Mouse (Mus musculus) embryo, embryonic 9.5 days (tissue): ENCODE results near the gene Glt8d1.

ENCODE experiments used
- DNase-seq: peaks from one replicate; pipeline ENCODE4 v3.0.0-alpha.2; 2017; ENCODE audit errors: extremely low spot score

Glt8d1 gene

DNA sequence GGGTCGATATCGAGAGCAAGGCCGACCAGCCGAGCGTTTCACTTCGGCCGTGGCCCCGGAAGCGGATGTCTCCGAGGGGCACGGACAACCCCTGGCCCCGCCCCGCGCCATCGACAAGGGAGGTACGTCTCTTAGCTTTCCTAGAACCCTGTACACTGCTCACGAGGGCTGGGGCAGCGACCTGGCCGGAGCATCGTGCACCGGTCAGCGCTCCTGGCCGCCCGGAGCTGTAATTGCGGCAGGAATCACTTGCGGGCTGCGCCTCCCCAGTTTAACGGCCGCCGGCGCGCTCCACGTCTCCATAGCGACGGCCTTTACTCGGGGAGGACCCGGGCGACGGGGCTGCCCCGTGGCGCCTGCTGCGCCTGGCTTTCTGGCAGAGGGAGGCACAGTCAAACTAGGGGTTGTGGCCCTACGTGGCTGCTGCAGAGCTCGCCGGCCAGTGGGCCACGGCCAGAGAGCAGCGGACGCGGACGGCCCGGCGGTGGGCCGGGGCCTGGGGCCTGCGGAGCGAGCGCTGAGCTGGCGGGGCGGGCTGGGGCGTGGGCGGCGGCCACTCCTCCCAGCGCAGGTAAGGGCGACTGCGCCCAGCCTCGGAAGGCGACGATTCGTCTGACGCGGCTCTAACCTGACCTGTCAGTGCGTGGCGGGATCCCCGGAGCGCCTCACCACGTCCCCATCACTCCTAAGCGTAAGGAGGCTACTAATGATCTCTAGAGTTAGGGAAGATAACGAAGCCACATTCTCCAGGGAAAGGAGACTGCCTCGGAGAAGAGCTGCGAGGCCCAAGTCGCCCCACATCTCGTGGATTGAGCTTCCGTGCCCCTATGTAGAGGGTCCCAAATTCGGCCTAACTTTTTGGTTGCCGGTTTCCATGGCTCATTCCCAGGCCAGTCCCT, at the start of gene Glt8d1, which contains the start of gene Spcs1:
TSS of gene Glt8d1 (plus strand) at position 94 of the 899 bp plus-strand sequence.
TSS of gene Spcs1 (minus strand) at position 366 of the 899 bp plus-strand sequence.
- DNase-seq, result peak; percentile 90

- DNase-seq, result no peak
Measured at GRCm38 (mm10) chr14:30958517-30958916, 42.7 kb upstream of the Glt8d1 start.

DNA sequence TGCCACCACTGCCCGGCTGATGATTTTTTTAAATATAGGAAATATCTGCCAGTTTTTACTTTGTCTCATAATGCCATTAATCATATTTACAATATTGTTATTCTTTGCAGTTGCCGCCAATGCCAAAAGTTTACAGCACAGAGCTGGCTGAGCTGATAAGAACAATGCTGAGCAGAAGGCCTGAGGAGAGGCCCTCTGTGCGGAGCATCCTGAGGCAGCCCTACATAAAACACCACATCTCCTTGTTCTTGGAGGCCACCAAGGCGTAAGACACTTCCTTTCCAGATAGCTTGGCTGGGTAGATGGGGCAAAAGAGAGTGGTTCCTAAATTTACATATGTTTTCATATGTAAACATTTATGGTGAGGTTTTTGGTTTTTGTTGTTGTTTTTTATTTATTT, 42.2 kb upstream of the Glt8d1 start:
- DNase-seq, result no peak

GRCm38 (mm10) chr14:30960366-30960765, 40.8 kb upstream of the Glt8d1 start:
- no peak for DNase-seq

DNA sequence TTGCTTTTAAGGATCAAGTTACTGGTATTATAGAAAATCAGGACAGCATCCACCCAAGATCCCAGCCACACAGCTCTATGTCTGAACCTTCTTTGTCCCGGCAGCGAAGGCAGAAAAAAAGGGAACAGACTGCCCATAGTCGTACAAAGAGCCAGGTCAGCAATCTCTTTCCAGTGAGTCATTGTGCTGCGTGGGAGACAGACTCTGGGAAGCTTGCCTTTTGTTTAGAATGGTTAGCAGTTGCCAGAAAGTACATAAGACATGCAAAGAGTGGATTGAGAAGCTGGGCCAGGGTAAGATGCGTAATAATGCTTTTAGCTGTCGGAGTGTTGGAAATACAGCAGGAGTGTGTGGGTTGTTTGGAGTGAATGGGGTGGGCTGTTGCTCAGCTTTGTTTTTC, 27.0 kb upstream of the Glt8d1 start:
- no peak for DNase-seq

DNA sequence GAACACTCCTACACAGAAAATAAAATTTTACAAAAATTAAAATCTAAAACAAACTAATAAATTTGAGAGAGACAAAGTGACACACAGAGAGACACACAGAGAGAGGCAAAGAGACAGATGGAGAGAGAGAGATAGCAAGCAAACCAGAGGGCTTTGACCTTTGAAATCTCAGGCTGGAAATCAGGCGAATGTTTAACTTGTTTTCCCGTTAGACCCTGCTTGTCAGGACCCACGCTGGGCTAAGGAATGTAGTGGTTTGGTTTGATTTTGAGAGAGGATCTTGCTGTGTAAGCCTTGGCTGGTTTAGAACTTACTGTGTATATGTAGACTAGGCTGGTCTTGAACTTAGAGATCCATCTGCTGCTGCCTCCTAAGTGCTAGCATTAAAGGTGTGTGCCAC, 25.0 kb upstream of the Glt8d1 start:
- no peak for DNase-seq

DNA sequence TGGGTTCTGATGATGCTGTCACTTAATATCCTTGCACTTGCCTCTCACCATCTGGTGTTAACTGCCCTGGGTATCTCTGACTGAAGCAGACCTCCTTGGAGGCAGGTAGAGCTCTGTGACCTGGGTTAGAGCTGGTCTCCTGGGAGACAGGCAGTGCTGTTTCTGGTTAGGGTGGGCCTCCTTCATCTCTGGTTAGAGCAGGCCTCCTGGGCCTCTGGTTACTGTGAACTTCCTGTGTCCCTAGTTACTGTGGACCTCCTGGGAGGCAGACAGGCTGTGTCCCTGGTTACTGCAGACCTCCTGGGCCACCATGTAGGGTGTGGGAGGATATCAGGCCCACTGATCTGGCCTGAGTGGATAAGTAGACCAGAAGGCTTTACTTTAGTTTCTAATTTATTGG, 4.8 kb upstream of the Glt8d1 start:
- DNase-seq, result no peak

DNA sequence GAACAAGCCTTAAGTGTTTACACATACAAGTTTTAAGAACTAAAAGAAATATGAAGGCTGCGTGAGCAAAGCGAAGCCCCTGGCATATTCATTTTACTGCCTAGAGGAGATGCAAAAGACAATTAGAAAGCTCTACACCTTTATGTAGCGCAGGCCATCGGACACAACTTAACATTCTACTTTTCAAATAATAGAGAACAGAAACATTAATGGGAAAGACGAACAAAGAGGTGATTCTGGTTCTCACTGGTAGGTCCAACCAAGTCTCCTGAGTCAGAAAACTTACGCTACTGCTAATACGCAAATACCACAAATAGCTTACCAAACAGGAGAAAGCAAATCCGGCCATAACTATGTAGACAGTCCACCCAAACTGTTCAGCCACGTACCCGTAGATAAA, 844 bp upstream of the Glt8d1 start:
- DNase-seq, result no peak

GRCm38 (mm10) chr14:31000816-31001306, 339 bp upstream of the Glt8d1 start:
- DNase-seq, result no peak

- DNase-seq, result no peak
Measured at GRCm38 (mm10) chr14:31004527-31004926, 3.3 kb downstream of the Glt8d1 start.

GRCm38 (mm10) chr14:31006779-31007178, 5.6 kb downstream of the Glt8d1 start:
- DNase-seq, result no peak

- DNase-seq, result peak; percentile 12
Measured at GRCm38 (mm10) chr14:31011588-31011987, 10.4 kb downstream of the Glt8d1 start.

DNA sequence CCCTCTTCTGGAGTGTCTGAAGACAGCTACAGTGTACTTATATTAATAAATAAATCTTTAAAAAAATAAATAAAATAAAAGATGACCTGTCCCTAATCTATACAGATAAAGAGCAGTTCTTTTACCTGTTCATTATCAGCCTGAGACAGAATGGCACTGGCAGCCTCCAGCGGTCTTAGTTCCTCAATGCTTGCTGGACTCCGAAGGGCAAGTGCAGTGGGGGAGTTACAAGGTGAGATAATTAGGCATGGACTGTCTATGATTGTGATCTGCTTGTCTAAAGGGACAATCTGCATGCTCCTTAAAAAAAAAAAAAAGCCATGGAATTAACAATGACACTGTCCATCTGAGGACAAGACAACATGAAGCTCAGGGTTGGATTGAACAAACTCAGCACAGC, 12.7 kb downstream of the Glt8d1 start:
- DNase-seq, result no peak

DNA sequence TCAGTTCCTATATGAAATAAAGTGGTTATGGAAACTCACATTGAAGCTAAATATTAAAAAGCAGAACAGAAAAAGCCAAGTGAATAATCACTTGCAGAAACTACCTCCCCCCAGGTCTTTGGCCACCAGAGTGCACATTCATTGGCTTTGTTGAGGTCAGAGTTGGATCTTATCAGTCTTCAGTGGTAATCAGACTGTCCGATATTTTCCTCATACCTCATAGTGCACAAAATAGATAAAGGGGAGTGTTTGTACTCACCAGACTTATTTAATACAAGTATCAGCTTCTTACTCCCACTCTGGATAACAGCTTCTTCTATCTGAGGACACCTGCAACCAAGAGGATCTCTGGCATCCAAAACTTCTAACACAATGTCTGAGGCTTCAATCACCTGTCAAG, 14.9 kb downstream of the Glt8d1 start:
- no peak for DNase-seq

DNA sequence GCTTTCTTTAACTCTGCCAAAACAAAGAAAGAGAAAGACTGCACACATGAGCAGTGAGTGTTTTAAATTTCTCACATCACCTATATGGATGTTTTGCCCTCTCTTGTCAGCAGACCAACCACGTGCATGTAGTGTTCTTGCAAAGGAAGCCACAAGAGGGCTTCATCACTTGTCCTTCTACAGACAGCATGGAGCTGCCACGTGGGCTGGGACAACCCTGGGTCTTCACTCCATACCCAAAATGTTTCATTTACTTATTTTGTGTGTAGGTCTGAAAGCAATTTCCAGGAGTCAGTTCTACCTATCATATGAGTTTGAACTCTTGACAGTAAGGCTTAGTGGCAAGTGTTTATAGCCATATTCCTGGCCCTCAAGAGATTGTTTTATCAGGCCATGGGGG, 16.7 kb downstream of the Glt8d1 start:
- peak; percentile 46 for DNase-seq

GRCm38 (mm10) chr14:31018860-31019291, 17.7 kb downstream of the Glt8d1 start, which contains the start of the genes Pbrm1 and Gnl3:
TSS of gene Pbrm1 (plus strand) at chr14:31019138.
TSS of gene Gnl3 (minus strand) at chr14:31019152.
- DNase-seq, result peak; percentile 97

GRCm38 (mm10) chr14:31019331-31020205, 18.4 kb downstream of the Glt8d1 start:
- no peak for DNase-seq

DNA sequence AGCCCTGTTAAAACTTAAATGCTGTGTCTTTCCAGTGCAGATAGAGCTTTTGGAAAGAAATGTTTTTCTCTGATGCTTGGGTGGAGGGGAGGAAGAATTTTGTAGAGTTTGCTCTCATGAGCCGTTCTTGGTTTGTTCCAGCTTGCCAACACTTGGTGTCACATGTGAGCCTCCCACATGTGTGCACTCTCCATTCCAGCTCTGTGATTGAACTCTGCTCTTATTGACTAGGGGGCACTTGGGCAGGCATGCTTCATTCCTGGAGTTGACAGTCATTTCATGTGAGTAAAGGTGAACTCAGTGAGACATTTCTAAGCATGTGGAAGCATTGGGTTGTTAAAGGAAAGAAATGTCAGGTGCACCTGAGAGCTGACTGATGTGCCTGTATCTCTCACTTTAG, 21.4 kb downstream of the Glt8d1 start:
- no peak for DNase-seq

GRCm38 (mm10) chr14:31025785-31026184, 24.6 kb downstream of the Glt8d1 start:
- DNase-seq, result no peak

DNA sequence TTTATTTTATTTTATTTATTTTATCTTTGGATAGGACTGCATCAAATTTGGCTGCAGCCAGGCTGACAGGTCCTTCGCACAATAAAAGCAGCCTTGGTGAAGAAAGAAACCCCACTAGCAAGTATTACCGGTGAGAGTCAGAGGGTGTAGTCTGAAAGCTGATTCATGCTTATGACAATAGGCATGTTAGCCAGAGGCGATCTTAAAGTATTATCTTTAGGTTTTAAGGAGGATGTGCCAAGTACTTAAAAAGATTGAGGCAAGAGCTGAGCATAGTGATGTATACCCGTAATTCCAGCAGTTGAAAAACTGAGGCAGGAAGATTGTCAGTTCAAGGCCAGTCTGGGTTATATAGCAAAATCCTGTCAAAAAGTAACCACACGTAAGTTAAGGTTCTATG, 44.1 kb downstream of the Glt8d1 start:
- DNase-seq, result no peak

DNA sequence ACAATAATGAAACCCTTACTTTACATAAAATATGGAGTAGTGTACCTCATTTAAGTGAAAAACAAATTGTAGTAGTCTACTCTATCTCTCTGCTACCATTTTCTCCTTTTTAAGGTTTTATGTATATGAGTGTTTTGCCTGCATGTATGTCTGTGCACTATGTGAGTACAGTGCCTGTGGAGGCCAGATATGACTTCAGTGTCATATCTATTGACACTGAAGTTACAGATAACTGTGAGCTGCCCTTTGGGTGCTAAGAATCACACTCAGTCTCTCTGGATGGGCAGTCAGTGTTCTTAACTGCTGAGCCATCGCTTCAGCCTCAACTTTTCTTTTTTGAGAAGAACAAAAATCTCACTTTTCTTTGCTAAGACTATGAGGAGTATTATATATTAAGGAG, 44.6 kb downstream of the Glt8d1 start:
- DNase-seq, result no peak
